Mouse (Mus musculus) left cerebral cortex, postnatal 4 days (tissue): ENCODE measurements around the gene Oaz2. TPM values are rescaled to one million over a fixed set of nuclear protein-coding genes. Genes with fewer than 3 reads are reported as not detected.
A peak's percentile ranks its signal among the peaks of the same experiment; 100 is the strongest.
"Not testable (repeated sequence)": the region's sequence is repeated elsewhere in the genome, so short reads cannot be mapped to it uniquely, and the experiment has no call there.

Experiments used
- DNase-seq: peaks from one replicate; pipeline ENCODE4 v3.0.0-alpha.2; 2022
- intact Hi-C: fragments of 180-260 bp; cut with DNase I; formaldehyde crosslinking; loops from one replicate; pipeline ENCODE4 v1.15.1; 2025
- total RNA-seq, 2 experiments: library from RNA; stranded (reverse); gene quantifications; 2 replicates each; pipeline ENCODE4 v1.2.3; 2021

Gene Oaz2
- total RNA-seq, 2 experiments from 2014 or later: 202 to 211 TPM

DNA sequence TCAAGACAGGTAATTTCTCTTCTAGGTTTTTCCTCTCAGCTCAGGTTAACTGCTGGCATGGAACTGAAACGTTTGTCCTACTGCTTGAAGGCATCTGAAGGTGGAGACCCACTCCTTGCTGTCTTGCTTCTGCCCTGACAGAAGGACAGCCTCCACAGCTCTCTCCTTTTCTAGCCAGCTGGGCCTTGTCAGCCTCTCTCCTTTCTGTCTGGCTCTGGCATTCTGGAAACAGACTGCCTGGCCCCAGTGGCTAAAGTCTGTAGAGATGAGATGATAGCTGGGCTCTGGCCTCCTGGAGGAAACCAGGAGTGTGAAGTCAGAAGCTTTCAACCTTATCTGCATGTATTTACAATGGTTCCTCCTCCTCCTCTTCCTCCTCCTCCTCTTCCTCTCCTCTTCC lies 17.8 kb upstream of the Oaz2 start:
- intact Hi-C loops: no loop called here
- no peak for DNase-seq

DNA sequence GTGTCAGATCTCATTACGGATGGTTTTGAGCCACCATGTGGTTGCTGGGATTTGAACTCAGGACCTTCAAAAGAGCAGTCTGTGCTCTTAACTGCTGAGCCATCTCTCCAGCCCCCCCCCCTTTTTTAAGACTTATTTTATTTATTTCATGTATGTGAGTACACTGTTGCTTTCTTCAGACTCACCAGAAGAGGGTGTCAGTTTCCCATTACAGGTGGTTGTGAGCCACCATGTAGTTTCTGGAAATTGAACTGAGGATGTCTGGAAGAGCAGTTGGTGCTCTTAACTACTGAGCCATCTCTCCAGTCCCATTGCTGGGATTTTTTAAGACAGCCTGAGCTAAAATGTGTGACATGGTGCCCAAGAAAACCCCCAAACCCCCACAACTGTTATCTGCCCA lies 15.8 kb upstream of the Oaz2 start:
- DNase-seq, intact Hi-C loops: not testable (repeated sequence)

DNA sequence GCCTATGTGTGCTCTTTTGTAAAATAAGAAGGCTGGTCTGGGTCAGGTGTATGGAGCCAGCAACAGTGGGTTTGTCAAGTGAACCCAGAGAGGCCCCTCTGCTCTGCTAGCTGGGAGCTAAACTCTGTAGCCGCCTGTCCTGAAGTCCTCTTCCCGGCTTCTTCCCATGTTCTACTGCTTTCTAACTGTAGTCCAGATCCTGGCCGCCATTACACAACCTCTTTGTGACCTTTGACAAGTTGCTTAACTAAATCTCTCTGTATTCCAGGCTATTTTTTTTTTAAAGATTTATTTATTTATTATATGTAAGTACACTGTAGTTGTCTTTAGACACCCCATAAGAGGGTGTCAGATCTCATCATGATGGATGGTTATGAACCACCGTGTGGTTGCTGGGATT lies 14.1 kb upstream of the Oaz2 start:
- no peak for DNase-seq
- intact Hi-C loops: no loop called here

DNA sequence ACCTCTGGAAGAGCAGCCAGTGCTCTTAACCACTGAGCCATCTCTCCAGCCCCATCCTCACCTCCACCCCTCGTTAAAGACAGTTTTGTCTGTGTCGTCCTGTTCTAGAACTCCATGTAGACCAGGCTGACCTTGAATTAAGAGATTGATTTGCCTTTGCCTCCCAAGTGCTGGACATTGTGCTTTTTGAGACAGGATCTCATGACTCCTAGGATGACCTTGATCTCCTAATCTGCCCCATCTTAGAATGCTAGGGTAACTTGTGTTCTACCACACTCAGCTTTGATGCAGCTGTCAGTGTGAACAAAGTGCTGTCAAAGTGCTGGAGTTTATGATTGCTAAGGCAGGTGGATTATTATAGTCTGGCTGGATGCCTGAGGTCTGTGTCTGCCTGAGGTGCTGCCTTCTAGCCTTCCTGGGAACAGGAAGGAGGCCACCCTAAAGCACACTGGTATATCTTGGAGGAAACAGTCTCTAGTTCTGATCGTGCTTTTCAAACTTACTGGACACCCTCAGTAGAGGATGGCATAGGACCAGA lies 13.0 kb upstream of the Oaz2 start:
- intact Hi-C loops: no loop called here
- DNase-seq: no peak

DNA sequence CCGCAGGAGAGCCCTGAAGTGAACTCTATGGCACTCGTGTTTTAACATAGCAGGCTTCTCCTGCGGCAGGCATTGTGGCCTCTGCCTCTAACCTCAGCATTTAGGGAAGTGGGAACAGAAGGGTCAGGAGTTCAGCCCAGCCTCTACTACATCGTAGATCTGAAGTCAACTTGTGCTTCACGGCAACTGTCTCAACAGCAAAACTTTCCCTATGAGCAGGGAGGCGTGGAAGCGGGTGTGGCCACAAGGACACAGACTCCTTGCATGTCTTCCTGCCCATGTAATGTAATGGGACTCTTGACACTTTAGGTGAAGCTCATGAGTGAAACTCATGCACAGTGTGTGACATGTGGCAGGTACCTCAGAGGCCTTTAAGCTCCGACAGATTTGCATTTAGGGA lies 12.3 kb upstream of the Oaz2 start:
- intact Hi-C loops: no loop called here

DNA sequence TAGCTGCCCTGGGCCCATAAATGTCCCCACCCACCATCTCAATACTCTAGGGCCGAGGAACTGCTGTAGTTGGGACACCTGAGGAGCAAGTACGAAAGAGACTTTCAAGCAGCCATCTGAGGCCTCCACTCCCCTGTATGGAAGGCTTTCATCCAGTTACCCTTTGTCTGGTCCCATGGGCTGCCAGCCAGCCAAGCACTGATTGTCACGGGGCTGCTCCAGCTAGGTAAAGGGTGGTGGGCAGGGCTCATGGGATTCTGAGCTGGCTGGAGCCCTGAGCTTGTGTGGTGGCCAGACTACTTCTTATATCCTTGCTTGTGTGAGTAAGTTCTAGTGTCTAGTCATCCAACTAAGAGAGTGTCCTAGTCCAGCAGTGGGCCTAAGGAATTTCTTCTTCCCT lies 10.6 kb upstream of the Oaz2 start:
- intact Hi-C loops: no loop called here
- DNase-seq: no peak

More for the DNA sequence above, 12.3 kb upstream of the Oaz2 start:
- DNase-seq: no peak

DNA sequence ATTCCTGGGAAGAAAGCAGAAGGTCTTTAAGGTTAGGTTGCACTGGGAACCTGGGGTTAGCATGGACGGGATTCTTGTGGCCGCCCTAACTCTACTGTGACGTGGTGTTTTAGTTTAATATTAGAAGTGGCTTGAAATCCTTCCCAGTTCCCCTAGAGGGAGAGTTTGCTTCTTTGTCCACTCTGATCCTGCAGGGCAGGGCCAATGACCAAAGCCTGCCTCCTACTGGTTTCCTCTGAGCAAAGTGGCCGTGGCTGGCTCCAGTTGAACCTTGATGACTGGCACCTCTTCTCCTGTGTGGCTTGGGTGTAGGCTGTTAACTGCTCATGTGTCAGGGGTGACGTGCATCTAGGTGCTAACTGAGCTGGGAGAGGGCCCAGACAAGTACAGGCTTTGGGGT lies 6.8 kb upstream of the Oaz2 start:
- intact Hi-C loops: loop anchor here (5.0 kb wide), 1 partner anchor 54 kb away; no protein-coding TSS in a partner anchor
- no peak for DNase-seq

DNA sequence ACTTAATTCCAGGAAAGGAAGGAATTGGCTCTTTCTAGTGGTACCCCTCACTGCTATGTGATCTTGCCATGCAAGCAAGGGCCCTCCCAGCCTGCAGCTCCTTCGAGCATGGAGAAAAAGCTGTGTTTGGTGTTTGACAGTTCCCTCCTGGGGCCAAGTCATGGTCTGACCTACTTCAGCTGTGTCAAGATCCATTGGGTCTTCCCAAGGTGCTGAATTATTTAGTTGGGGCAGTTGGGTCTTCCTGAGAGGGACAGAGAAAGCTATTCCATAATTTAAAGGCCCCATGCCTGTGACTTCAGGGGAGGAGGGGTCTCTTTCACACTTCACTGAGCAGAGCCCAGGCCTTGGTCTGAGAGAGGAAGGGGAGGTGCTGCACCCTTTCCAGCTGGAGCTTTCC lies 6.3 kb upstream of the Oaz2 start:
- intact Hi-C loops: loop anchor here (5.0 kb wide), 1 partner anchor 54 kb away; no protein-coding TSS in a partner anchor
- DNase-seq: no peak

DNA sequence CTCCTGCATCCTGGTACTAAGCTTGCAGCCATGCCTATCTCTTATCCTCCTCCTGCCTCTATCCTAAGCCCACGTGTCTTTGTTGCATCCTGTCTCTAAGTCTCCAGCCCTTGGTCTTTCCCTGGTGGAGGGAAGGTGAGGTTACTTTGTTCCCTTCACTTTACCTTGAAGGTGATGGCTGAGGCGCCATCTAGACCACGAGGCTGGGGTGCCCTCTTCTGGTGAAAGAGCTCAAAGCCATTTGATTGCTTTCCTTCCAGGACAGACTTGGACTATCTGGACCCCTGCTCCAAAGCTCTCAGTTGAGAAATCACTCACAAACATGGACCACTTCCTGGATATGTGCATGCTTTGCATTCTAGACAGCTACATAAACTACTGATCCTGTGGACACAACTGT lies 3.6 kb upstream of the Oaz2 start:
- DNase-seq: peak; percentile 63
- intact Hi-C loops: loop anchor here (5.0 kb wide), 1 partner anchor 57 kb away; no protein-coding TSS in a partner anchor

DNA sequence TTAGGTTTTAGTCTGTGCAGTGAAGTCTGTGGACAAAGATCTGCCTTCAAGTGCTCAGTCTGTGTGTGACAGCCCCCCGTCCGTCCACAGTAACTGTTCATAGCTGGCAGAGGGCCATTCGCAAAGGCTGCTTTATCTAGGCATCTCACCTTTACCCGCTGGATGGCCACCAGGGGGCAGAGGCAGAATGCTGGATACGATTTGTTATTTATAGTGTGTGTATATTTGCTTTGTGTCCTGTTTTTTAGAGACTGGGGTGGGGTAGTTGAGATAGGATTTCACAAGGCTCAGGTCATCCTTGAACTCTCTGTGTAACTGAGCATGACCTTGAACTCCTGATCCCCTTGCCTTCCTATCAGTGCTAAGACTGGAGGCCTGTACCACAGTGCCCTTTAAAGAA lies 1.8 kb upstream of the Oaz2 start:
- DNase-seq: peak; percentile 76
- intact Hi-C loops: no loop called here

DNA sequence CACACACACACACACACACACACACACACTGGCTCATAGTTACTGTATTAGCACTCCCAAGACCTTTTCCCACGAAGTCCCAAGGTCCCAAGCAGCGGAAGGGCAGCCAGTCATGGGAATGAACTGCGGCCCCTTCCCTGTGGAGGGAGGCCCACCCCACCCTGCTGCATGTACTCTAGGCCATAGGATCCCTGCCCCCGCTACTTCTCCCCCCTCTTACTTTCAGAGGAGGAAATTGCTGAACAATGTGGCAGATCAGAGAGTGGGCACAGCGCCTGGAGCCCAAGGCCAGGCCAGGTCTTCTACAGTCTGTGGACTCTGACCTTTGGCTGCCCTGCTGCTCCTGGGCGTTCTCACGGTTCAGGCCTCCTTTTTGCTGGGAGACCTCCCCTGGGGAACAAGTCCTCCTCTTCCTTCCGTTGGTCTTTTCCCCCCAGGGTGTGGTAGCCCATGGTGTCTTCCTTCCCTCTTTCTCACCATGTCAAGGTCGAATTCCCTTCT lies 3.7 kb downstream of the Oaz2 start:
- DNase-seq: no peak
- intact Hi-C loops: no loop called here

DNA sequence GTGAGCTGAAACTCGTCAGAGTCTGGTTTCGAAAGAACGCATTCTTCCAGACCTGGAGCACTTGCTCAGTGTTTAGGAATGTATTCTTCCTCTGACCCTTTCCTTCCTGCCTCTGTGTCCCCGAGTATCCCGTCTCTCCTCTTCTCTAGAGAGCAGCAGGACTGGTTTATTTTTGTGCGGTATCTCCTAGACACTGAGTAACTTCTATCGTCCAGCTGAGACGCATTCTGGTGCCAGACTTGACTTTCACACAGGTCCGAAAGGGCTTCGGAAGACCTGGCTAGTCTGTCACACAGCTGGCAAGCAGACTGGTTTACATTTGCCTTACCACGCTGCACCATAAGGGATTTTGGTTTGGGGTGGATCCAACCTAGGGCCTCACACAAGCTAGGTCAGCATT lies 5.2 kb downstream of the Oaz2 start:
- no peak for DNase-seq
- intact Hi-C loops: no loop called here

DNA sequence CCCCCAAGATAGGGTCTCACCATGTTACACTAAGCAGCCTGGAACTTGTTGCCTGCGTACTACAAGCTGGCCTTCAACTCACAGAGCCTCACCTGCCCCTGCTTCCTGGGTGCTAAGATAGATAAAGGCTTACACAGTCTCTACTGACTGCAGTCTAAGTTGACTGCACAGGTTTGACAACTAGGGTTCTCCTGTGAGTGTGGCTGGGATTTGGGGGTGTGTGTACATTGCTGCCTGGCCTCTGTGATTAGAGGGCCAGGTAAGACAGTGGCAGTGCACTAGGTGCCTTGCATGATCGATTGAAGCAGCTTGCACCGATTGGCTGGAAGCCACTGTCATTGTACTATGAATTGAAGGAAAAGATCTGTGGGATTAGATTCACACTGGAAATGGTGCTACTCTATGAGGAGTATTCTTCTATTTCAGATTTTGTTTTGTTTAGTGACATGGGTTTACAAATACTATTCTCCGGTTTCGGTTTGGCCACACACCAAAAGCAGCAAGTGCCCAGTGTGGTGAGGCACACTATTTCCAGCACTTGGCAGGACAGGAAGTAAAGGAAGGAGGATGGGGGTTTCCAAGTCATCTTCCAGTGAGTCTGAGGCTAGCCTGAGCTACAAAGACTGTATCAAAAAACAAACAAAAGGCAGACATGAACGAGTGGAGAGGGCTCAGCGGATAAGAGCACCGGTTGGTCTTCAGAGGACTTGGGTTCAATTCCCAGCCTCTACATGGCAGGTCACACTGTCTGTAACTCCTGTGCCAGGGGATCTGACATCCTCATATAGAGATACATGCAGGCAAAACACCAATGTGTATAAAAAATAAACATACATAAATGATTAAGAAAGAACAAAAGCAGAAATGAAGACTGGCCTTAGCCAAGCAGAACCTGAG lies 7.9 kb downstream of the Oaz2 start:
- intact Hi-C loops: no loop called here
- no peak for DNase-seq

DNA sequence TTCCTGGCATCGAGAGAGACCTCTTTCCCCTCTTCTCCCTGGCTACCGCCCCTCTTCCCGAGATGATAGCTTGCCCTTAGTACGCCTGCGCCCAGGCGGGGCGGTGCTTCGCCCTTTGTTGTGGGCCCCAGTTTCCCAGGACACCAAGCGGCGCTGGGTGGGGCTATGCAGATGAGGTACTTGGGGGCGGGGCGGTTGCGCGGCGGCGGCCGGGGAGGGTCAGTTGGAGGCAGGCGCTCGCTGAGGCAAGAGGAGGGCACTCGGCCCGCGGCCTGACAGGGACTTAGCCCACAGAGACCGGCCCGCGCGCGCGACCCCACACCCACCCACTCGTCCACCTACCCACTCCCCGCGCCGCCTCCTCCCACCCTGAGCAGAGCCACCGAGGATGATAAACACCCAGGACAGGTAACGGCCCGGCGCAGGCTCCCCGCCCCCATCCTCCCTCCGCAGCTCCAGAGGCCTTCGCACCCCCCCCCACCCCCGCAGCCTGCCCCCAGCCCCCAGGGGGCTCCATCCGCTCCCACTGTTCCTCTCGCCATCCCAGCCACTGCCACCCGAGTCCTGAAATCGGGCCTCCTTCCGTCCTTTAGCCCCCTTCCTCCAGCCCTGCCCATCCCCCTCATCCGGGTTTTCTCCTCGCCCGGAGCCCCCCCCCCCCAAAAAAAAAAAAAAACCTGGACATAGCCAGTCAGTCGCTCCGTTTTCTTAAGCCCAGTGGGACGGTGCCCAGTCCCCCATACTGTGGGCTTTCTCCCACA lies 8.7 kb downstream of the Oaz2 start:
- DNase-seq: peak; percentile 99
- intact Hi-C loops: no loop called here

DNA sequence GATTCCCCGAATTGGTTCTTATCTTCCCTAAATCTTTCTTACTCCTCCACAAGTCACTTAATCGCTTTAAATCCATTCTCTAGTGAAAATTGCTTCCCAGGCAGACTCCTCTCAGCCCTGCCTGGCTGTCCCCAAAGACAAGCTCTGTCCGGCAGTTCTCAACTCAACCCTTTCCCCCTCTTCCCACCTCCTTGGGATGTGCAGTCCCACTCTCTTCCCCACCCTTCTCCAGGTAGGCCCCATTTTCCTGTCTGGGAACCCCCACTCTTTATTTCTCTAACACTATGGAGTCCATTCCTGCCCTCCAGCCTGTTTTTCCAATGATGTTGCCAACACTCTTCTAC lies 9.3 kb downstream of the Oaz2 start:
- DNase-seq: no peak
- intact Hi-C loops: no loop called here

DNA sequence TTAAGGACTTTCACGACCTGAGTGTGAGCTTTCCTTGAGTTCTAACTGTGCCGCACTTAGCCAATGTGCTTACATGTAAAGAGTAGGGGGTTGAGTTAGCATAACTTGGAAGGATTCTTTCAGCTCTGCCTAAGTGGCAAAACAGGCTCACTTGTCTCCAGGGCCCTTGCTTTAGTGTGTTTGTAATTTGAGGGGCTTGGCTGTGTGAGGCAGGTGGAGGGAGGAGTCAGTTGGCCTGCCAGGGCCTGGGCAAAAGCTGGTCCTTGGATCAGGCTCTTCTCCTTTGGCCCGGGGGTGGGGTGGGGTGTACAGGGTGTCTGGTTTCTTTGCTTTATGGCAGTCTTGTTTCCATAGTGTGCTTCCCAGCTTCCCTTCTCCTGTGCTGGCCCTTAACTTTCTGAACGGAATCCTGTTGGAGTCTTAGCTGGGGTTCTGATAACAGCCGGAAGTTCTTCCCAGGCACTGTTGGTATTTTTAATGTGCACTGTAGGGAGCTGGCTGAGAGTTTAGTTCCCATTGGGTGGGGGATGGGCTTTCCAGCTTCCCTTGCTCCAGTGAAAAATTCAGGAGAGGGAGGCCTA lies 11.5 kb downstream of the Oaz2 start:
- no peak for DNase-seq
- intact Hi-C loops: no loop called here

DNA sequence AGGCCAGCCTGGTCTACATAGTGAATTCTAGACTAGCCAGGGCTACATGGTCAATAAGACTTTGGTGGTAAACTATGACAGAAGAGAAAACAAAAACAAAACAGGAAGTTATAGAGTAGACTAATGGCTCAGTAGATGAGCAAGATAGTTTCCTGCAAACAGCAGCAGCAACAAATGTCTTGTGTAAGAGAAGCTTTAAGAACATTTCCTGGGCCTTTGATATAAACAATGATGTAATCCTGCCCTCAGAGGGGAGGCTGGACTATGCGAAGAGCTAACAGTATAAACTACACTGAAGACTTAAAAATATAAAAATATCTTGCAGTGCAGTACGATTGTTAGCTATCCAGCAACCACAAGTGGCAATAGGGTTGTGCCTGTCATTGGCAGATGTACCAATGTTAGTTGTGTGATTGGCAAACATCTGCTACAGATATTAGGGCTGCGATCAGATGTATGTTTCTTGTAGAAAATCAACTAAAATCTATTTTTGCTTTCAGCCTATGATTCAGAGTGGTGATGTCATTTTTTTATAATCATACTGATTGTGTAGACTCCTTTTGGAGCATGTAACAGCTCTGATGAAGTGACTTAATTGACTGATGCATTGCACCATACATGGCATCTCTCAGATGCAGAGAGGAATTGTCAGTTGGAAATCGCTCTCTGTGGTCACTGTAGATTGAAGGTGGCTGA lies 13.3 kb downstream of the Oaz2 start:
- no peak for DNase-seq
- intact Hi-C loops: no loop called here

DNA sequence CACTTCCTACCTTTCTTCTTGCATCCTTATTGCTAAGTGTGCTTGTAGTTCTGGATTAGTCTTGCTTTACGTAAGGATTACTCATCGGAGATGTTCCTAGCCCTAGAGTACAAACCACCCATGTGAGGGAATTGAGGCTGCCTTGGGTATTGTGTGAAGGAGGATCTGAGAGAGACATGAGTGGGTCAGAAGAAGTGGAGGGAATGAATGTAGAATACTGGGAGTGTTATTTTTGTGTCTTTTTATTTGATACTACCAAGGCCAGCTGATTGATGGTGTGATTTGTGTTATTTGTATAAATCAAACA lies 13.8 kb downstream of the Oaz2 start:
- no peak for DNase-seq
- intact Hi-C loops: no loop called here

DNA sequence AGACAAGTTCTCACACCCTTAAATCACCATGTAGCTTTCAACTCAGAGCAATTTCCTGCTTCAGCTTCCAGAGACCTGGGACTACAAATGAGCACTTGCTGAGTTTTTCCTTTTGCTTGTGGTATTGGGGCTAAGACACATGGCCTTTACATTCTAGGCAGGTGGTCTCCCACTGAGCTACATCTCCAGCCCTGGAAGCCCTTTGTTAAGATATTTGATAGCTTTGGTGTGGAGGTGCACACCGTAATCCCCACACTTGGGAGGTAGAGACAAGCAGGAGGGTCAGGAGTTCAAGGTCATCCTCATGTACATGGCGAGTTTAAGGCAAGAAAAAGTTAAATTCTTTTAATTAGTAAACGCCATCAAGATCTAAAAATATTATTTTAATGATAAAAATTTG lies 14.4 kb downstream of the Oaz2 start:
- intact Hi-C loops: no loop called here
- no peak for DNase-seq

DNA sequence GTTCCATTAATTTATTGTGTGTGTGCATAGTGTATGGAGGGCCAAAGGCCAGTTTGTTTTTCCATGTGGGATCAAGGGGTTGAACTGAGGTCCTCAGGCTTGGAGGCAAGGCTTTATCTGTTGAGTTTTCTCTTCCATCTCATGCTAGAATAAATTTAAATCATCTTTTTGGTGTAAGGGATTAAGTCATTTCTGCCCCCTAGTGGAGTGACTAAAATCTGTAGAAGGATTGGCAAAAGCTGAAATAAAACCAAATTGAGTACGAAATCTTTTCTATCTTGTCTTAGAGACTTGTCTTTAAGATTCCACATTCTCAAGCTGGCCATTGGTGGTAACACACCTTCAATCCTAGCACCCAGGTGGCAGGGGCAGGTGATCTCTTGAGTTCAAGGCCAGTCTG lies 15.2 kb downstream of the Oaz2 start:
- no peak for DNase-seq
- intact Hi-C loops: no loop called here

DNA sequence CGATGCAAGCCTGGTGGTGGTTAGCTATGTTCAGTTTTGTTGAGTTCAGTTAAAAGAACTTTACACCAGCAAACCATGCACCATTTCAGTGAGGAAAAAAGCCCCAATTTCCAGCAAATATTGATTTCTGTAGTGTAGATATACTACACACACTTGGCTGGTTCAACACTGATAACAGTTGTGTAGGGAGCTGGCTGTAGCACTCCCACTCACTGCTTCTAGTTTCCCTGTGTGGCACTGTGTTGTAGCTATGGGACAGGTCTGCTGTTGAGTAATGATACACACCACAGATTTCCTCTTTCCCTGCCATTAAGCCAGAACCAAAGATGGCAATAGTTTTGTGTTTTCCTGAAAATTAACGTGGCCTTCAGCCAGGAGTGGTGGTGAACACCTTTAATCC lies 16.9 kb downstream of the Oaz2 start:
- DNase-seq: no peak
- intact Hi-C loops: no loop called here
